Mouse (Mus musculus) adrenal gland, adult 8-10 months (tissue): ENCODE measurements around the gene Matn3. TPM values are rescaled to one million over a fixed set of nuclear protein-coding genes. Genes with fewer than 3 reads are reported as not detected.

Source experiments
- total RNA-seq, 4 experiments: library from RNA; stranded (reverse); gene quantifications; 2 replicates each; pipeline ENCODE4 v1.2.4; 2022

The Matn3 gene
- total RNA-seq, 4 experiments from 2014 or later = not detected

Other genes with a start within 250 kb of the Matn3 start
- 10 to 100 TPM in 2 of 4 experiments, 1 to 10 TPM in 2; 7.4 to 21.2 (median 10.8) TPM for gene Sdc1, start 176.6 kb upstream of the Matn3 start, total RNA-seq
- gene Laptm4a, start 26.3 kb upstream of the Matn3 start, total RNA-seq = 100 to 1,000 TPM; 509 to 681 (median 626) TPM
- 10 to 100 TPM; 15.6 to 30.8 (median 23.5) TPM for gene Wdr35, start 26.0 kb downstream of the Matn3 start, total RNA-seq
- 10 to 100 TPM; 11.5 to 15.7 (median 14.0) TPM for gene Ttc32, start 82.1 kb downstream of the Matn3 start, total RNA-seq